Mouse (Mus musculus) thymus, adult 2 months (tissue): ENCODE data around the gene Polr1e.

ENCODE experiments used
- CTCF ChIP-seq: fragments of 200-500 bp; IDR thresholded peaks from 2 replicates; pipeline ENCODE4 v1.5.1; 2012; ENCODE audit warnings: mild to moderate bottlenecking, control low read depth, low read length, moderate library complexity, borderline replicate concordance; ENCODE audit not compliant: control insufficient read depth, poor library complexity, insufficient read depth; ENCODE audit errors: extremely low read depth
- POLR2A ChIP-seq: fragments of 200-500 bp; IDR thresholded peaks from 2 replicates; pipeline ENCODE4 v1.6.1; 2012; ENCODE audit warnings: mild to moderate bottlenecking, low read length, control low read depth, moderate library complexity; ENCODE audit not compliant: control insufficient read depth, poor library complexity, insufficient read depth; ENCODE audit errors: extremely low read depth

DNA sequence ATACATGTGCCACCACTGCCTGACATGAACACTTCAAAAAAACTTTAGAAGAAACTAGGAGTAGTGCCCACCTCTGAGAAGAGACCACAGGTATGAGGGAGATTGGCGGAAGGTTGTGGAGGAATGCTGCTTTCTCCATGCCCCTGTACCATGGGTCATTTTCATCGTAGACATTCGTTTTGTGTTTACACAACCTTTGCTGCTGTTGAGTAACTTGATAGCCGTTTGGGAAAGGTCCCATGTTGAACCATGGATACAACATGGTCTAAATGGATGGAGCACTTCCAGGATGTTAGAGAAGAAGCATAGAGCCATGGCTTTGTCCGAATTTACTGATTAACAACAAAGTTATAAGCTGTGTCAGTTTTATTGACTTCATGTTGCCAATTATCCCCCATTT is 40.2 kb upstream of the Polr1e start:
- TF ChIP-seq POLR2A = no peak
- TF ChIP-seq CTCF = no peak
